Mouse (Mus musculus): ENCODE measurements around the gene Aaed1. TPM values are rescaled to one million over a fixed set of nuclear protein-coding genes. Genes with fewer than 3 reads are reported as not detected.

Aaed1 gene
- total RNA-seq, 1 experiment from 2014 or later = 47.8 TPM

GRCm38 (mm10) chr13:64309842-64310241 lies 2.7 kb downstream of the Aaed1 start:
- peak; percentile 66 for ATAC-seq (replicated peaks; ENCODE audit: low read depth, poor library complexity, severe bottlenecking)

- ATAC-seq (replicated peaks; ENCODE audit: low read depth, poor library complexity, severe bottlenecking) = no peak
These were observed 3.5 kb downstream of the Aaed1 start for GRCm38 (mm10) chr13:64309036-64309435.

DNA sequence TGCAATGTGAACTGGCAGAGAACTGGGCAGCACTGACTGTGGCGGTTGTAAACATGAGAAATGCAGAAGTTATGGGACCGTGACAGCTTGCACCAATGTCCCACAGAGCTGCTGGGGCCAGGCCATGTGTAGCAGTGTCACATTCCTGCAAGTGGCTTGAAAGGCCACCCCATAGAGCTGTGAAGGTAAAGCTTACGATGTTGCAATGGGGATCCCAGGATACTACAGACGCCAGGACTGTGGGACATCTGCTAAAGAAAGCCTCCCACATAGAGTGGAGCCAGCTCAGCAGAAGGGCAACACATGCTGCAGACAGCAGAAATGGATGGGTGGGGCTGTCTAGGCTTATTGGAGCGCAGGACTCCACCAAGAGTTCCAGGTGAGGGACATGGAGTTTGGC lies 5.0 kb downstream of the Aaed1 start:
- no peak for ATAC-seq (replicated peaks; ENCODE audit: low read depth, poor library complexity, severe bottlenecking)

- ATAC-seq (replicated peaks; ENCODE audit: low read depth, poor library complexity, severe bottlenecking) = peak; percentile 46
These were observed 6.4 kb downstream of the Aaed1 start for GRCm38 (mm10) chr13:64306078-64306477.

- ATAC-seq (replicated peaks; ENCODE audit: low read depth, poor library complexity, severe bottlenecking) = no peak
These were observed 13.4 kb downstream of the Aaed1 start for GRCm38 (mm10) chr13:64299069-64299468.

DNA sequence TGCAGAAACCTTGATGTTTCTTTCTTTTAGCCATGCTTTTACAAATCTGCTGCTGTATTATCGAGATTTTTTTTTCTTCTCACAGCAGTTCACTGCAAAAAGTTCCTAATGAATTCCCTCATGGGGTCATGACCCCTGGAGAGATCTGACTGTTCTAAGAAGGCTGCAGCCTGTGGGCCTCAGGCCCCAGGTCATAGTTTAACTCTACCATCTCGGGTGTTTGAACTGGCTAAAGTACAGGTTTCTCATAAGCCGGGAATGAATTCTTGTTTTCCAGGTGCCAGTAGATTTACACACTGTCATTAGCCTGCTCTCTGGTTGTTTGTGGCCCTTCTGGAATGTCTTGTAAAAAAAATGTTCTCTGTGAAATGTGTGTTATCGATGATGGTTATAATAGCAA lies 25.7 kb downstream of the Aaed1 start:
- ATAC-seq (replicated peaks; ENCODE audit: low read depth, poor library complexity, severe bottlenecking) = no peak

GRCm38 (mm10) chr13:64286321-64286720 lies 26.2 kb downstream of the Aaed1 start:
- ATAC-seq (replicated peaks; ENCODE audit: low read depth, poor library complexity, severe bottlenecking) = no peak

GRCm38 (mm10) chr13:64284676-64285075 lies 27.8 kb downstream of the Aaed1 start:
- ATAC-seq (replicated peaks; ENCODE audit: low read depth, poor library complexity, severe bottlenecking) = 0 out of 2 replicates have a peak, but pooled peaks have one; percentile 32

DNA sequence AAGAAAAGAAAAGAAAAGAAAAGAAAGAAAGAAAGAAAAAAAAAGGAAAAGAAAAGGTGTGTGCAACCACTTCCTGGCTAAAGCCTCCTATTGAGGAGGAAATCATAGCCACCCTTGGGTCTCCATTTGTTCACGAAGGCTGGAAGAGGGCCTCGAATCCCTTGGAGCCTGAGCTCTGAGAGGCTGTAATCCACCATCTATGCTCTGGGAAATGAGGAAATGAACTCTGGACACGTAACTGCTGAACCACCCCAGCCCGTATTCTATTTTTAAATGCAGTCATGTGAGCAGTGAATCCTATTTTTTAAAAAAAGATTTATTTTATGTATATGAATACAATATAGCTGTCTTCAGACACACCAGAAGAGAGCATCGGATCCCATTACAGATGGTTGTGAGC lies 31.6 kb downstream of the Aaed1 start:
- no peak; the same call in 1 of the 2 replicates for ATAC-seq (replicated peaks; ENCODE audit: low read depth, poor library complexity, severe bottlenecking)

- peak; percentile 22 for ATAC-seq (replicated peaks; ENCODE audit: low read depth, poor library complexity, severe bottlenecking)
These were observed 36.8 kb downstream of the Aaed1 start for GRCm38 (mm10) chr13:64275754-64276127.

DNA sequence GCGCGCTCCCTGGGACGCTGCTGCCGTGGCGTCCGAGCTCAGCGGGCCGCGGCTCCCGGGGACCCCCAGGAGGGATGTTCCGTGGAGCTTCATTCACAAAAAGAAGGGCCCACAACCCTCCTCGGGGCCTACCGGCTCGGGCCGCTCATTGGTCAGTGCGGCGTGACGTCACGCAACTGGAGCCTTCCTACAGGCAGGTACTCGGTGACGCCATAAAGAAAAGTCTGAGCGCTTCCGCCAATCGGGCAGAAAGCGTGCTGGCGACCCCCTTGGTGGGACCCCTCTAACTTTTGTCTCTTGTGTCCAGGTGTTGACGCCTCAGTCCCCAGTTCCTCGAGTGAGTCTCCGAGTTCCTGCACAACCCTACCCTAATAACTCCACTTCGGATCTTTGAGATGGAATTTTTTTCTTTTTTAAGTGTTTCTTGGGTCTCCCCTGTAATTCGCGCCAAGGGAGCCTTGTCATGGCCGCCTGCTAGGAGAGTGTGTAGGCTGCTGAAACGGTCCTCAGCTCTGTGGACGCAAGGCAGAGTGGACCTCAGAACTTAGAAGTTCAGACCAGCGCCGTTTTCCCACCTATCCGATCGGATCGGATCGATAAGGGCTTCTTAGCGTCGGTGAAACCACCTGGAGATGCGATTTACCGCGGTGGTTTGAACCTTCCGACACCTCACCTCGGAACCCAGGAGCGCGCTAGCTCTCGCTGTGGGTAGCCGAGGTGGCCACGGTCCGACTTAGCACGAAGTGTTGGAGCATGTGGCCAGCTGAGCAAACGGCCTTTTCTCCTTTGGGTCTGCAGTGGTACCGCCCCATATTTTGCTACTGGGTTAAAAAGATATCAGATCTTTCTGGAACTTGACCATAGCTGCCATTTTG lies 37.4 kb downstream of the Aaed1 start, which contains the start of gene Cdc14b:
Cdc14b (minus strand) TSS at position 412 of the 875 bp plus-strand sequence.
- ATAC-seq (replicated peaks; ENCODE audit: low read depth, poor library complexity, severe bottlenecking) = peak; percentile 66

DNA sequence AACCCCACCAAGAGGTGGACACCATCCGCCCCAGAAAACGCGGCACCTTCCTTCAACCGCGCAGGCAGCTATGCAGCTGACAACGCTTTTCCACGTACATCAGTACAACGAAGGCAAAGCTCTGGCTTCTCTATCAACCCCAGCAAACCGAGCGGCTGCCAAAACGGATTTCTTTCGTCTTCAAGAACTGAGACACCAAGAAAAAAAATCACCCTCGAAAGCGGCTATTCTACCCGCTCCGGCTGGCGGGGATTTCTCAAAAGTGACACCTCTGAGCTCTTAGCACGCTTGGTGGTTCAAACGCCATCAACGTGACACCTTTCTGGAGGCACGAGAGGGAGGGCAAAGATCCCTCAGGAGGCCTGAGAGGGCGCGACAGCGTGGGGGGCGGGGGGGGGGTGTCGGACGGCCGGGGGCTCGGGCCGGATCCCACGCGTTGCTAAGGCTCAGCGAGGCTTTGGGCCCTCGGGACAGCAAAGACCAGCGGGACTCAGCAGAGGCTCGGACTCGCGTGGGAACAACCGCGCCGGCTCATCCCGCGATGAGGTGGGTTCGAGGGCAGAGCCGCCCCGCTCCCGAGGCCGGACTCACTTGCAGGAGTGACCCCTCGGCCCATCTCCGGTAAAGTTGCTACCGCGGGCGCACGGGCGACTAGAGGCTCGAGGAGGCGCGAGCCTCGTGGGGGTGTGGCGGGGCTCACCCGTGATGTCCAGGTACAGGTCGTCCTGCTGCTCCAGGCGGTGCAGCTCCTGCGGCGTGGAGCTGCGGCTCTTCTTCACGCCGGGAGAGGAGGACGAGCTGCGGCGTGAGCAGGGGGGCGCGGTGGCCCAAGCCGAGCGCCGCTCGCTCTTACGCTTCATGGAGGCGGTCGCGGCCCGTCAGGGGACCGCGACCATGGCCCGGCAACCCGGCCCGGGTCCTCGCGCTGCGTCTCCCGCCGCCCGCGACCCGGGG lies 38.3 kb downstream of the Aaed1 start:
- no peak for ATAC-seq (replicated peaks; ENCODE audit: low read depth, poor library complexity, severe bottlenecking)

DNA sequence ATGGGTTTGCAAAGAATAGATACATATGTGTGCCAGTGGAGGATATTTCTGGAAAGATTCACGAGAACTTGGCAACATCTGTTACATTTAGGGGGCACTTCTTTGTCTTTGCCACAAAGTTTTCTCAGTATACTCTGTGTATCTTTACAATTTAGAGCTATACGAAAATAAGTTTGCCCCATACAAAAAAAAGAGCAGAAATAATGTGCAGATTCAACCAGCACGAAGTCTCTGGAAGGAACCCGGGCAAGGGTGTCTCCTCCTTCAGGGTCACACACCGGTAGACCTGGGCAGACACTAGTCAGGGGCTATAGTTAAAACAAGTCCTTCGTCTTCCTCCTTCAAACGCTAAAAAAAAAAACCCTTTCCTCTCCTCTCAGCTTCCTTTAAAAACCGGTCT lies 39.2 kb downstream of the Aaed1 start:
- no peak for ATAC-seq (replicated peaks; ENCODE audit: low read depth, poor library complexity, severe bottlenecking)

GRCm38 (mm10) chr13:64268384-64268783 lies 44.1 kb downstream of the Aaed1 start:
- no peak for ATAC-seq (replicated peaks; ENCODE audit: low read depth, poor library complexity, severe bottlenecking)

GRCm38 (mm10) chr13:64267151-64267550 lies 45.4 kb downstream of the Aaed1 start:
- no peak for ATAC-seq (replicated peaks; ENCODE audit: low read depth, poor library complexity, severe bottlenecking)

- ATAC-seq (replicated peaks; ENCODE audit: low read depth, poor library complexity, severe bottlenecking) = no peak
These were observed 47.9 kb downstream of the Aaed1 start for GRCm38 (mm10) chr13:64264586-64264985.

GRCm38 (mm10) chr13:64259903-64260302 lies 52.6 kb downstream of the Aaed1 start:
- ATAC-seq (replicated peaks; ENCODE audit: low read depth, poor library complexity, severe bottlenecking) = no peak

DNA sequence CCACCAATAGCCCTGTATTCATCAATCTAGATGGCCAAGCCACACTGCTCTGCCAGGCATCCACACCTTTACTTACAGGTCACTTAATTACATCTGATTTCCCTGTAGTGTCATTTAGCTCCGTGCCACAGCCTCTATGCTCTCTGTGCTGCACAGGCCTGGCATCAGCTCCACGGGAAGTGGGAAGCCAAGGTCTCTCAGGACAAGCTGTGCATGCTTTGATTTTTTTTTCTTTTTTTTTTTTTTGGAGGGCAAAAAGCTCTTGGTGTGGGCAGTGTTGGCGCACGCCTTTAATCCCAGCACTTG lies 54.0 kb downstream of the Aaed1 start:
- no peak for ATAC-seq (replicated peaks; ENCODE audit: low read depth, poor library complexity, severe bottlenecking)

DNA sequence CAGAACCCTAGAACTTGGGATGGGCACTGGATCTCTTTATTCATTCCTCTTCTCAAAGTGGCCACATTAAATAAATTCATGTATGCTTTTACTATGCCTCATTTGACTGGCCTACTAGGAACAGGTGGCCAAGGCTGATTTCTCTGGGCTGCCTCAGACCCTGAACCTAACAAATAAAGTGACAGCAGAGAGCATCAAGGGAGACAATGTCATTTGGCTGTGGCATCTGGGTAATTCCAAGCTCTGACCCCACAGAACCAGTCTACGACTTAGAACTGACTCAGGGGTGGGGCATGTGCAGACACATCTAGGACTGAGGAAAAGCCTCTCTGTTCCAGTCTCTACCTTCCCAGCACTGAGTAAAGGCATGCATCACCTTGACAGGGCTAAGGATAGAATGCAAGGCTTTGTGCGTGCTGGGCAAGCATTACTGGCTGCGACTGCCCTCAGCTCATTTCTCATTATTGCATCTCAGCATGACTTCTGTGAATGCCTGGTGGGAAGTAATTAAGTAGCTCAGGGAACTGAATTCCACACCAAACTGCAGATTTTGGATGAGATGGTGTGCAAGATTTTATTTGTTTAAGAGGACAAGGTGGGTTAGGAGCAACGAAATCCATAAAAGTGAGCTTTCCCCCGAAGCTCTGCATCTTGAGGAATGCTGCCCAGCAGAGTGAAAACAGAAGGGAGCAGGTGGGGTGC lies 54.5 kb downstream of the Aaed1 start:
- ATAC-seq (replicated peaks; ENCODE audit: low read depth, poor library complexity, severe bottlenecking) = no peak
